Mouse (Mus musculus): ENCODE results near the gene Gm21820. TPM values are rescaled to one million over a fixed set of nuclear protein-coding genes. Genes with fewer than 3 reads are reported as not detected.
"Not testable (repeated sequence)": the region's sequence is repeated elsewhere in the genome, so short reads cannot be mapped to it uniquely, and the experiment has no call there.

Gm21820 gene
- not detected for total RNA-seq (2021)
- long read RNA-seq, experiment 1, result 0 reads
- long read RNA-seq, experiment 2, result 0 reads

GRCm38 (mm10) chrY:5249341-5249740 lies at the start of gene Gm21820:
Gm21820 (minus strand) TSS chrY:5249441.
- intact Hi-C loops (cut with DNase I; ENCODE audit: low total_unique reads); DNase-seq: not testable (repeated sequence)

Other genes with a start within 250 kb of the Gm21820 start
- gene Gm20918, start 205.5 kb downstream of the Gm21820 start, total RNA-seq (2021), result not detected